Mouse (Mus musculus) inflammation-experienced regulatory T-cells, adult 6 months (primary cell): ENCODE data around the gene Ttll7. TPM values are rescaled to one million over a fixed set of nuclear protein-coding genes. Genes with fewer than 3 reads are reported as not detected.

Experiments used
- ATAC-seq: one replicate; pipeline ENCODE4 v1.8.0; 2017
- polyA plus RNA-seq, 3 experiments: library from polyadenylated mRNA; unstranded; fragments of 100-300 nt; shearing (Covaris generic); gene quantifications; one replicate each; pipeline ENCODE4 v1.2.1; 2017

Ttll7 gene
- not detected for polyA plus RNA-seq

DNA sequence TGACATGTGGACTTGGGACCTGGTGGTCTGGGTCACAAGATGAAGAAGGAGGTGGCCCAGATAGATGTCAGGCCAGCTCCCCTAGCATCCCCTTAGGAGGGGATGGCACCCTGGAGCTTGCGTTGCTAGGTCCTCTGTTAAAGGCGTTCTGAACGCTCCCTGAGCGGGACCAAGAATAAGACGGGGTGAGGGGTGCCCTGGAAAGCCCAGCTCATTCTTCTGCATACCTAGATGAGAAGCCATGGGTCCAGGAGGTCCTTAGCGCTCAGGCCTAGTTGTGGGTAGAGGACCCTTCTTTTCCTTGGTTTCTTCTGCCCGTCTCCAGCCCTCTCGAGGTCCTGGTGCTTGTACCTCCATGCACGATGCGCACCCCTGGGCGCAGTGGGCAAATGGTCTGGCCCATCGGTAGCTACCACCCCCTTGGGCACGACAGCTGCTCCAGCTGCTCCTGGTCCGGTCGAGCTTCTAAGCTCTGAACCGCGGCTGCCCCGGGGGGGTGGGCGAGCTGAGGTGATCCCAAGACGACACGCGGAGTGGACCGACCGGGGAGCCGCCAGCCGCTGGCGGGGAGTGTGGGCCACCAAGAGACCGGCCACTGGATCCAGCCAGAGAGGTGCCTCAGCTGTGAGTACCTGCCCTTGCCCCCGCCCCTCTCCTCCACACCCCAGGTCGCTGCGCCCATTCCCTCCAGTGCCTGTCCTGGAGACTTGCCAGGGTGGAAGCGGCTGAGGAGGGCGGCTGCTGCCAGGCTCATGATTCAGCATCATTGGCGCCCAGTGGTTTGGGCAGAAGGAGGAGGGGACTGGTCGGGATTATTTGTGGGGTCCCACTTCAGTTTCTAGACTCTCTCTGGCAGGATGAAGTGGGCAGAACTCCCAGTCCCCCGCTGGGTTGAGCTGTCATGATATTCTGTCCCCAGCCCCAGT, at the start of gene Ttll7:
Gene Ttll7, plus strand, starts transcription at position 402 of the 926 bp plus-strand sequence.
- no peak for ATAC-seq

- ATAC-seq, result peak; percentile 29
Observed at GRCm38 (mm10) chr3:146812041-146812878, 39.9 kb upstream of the Ttll7 start.

GRCm38 (mm10) chr3:146812901-146813393, 39.2 kb upstream of the Ttll7 start, which contains the start of gene Prkacb:
Prkacb (minus strand) TSS chr3:146812990.
- peak; percentile 88 for ATAC-seq

DNA sequence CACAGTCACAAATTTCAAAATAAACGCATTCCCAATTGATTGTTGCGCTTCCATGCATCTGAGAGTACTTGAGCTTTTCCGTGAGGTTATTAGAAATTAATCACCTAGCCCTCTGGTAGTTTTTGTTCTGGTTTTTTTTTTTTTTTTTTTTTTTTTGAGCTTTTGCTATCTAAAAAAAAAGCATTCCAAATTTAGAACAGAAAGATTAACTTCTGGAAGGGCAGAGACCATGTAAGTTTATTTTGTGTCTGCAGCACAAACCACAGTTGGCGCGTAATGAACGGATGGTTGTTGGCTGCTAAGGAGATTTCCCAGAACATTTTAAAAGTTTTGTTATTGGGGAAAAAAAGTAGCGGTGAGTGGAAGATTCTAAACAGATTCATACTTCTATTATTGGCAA, 38.5 kb upstream of the Ttll7 start:
- no peak for ATAC-seq

DNA sequence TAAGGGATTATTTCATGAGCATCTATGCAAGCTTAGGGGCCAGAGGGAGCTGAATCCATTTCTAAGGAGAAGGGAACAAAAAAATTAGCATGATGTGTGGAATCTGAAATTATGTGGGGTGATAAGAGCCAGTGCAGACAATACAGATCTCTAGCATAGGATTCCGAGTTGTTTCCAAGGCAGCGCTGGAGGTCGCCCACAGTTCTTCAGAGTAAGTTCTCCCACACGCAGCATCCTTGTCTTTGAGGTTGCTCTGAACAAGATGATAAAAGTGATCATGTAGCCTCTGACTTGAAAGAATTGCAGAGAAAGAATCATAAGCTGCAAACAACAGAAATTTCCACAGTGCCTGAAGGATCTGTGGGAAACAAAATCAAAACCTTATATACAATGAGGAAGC, 31.4 kb upstream of the Ttll7 start:
- ATAC-seq, result no peak

- no peak for ATAC-seq
Observed at GRCm38 (mm10) chr3:146842766-146843165, 9.4 kb upstream of the Ttll7 start.

DNA sequence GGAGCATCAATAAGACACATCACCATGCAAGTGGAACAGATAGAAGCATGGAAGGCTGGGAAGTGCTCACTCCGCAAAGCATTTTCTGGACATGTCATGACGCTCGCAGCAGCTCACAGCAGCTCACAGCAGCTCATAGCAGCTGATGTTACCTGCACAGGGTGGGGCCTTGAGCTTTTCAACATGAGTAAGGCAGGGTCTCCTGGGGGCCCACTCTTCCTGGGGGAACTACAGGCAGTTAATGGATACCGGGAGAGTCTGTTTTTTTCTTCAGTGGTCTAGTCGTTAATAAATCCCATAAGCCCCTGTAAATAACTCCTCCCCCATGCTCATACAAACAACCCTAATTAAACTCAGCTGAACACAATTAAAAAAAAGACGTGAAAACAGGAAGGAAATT, 8.7 kb upstream of the Ttll7 start:
- no peak for ATAC-seq

GRCm38 (mm10) chr3:146846237-146846636, 5.9 kb upstream of the Ttll7 start:
- ATAC-seq, result no peak

DNA sequence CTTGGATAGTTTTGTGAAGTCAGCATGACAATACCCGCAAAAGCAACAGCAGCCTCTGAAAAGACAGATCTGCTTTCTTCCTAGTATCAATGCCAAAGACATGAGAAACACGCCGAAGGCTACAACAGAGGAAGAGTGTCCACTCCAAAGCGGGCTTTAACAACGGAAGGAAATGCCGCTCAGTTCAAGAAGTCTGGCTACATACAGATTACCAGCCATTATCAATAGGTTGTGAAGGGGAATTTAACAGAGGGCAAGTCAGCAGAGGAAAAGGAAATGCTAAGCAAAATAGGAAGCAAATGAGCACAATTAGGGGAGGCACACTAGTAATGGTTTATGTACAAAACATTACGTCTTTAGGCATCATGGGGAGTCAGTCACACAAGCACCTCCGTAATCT, 4.1 kb upstream of the Ttll7 start:
- no peak for ATAC-seq

DNA sequence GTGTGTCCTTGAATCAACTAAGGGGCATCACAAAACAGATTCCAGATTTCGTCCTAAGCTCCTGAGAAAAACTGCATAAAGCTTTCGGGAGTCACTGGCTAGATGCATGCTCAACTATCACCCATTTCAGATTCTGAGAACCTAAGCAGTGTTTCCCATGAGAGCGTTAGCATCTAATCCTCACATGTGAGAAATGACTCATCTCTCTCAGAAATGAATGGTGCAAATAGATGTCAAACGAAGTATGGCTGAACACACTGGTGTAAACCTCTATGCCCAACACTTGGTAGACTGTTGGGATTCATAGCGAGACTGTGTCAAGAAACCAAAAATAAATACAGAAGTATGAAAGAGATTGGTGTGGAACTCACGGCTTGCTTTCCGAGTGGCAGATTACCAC, 2.8 kb upstream of the Ttll7 start:
- ATAC-seq, result no peak

GRCm38 (mm10) chr3:146854473-146855087, 2.4 kb downstream of the Ttll7 start:
- no peak for ATAC-seq

DNA sequence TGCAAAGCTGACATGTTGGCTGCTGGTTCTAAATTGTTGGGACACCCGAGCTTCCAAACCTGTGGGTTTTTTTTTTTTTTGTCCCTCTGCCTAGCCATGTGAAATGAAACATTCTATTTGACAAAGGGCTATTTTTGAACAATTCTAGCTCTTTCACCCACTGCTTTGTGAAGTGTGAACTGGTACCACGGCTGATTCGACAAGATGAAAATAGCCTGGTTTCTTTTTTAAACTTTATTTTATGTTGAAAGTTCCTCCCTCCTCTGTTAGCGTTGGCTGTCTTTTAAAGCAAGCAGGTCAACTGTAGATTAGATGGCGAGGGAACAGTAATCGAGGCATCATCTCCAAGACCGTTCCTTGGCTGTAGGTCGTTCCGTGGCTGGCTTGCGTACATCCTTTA, 5.2 kb downstream of the Ttll7 start:
- no peak for ATAC-seq

- ATAC-seq, result no peak
Observed at GRCm38 (mm10) chr3:146860308-146860707, 8.1 kb downstream of the Ttll7 start.

- no peak for ATAC-seq
Observed at GRCm38 (mm10) chr3:146866563-146866962, 14.4 kb downstream of the Ttll7 start.

- no peak for ATAC-seq
Observed at GRCm38 (mm10) chr3:146871954-146872353, 19.8 kb downstream of the Ttll7 start.

DNA sequence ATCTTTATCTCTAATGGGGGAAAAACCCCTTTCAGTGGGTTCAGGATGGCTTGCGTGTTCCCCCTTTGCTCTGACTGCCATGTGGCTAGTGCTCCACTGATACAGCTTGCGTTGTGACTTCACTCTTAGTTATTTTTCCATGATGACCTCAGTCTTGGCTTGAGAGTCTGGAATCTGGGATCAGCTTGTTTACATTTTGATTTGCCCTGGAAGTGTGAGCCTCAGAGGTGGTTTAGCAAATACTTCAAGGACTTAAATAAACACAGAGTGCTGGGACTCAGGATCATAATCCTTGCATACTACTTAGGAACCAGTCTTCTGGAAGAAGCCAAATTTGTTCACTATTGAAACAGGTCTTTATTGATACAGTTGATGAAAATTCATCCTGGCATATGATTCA, 23.8 kb downstream of the Ttll7 start:
- no peak for ATAC-seq

DNA sequence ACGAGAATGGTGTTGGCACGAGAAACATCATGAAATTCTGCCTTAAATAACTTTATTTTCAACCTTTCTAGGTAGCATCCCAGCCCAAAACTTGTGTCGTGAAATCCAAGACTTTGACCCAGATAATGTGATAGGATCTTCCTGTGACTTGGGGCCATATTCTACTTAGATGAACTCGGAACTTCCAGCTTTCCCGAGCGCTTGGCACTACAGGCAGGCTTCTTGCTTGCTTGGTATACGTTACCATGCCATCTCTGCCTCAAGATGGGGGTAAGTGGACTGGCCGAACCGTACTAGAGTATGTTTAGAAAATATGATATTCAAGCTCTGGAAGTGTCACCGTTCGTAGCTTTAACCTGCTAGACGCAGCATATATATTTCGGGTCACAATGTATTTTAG, 41.8 kb downstream of the Ttll7 start:
- no peak for ATAC-seq

GRCm38 (mm10) chr3:146896581-146896980, 44.4 kb downstream of the Ttll7 start:
- no peak for ATAC-seq

- no peak for ATAC-seq
Observed at GRCm38 (mm10) chr3:146900094-146900493, 47.9 kb downstream of the Ttll7 start.

- no peak for ATAC-seq
Observed at GRCm38 (mm10) chr3:146901729-146902128, 49.6 kb downstream of the Ttll7 start.

- no peak for ATAC-seq
Observed at GRCm38 (mm10) chr3:146905606-146906005, 53.4 kb downstream of the Ttll7 start.

- ATAC-seq, result no peak
Observed at GRCm38 (mm10) chr3:146908922-146909321, 56.8 kb downstream of the Ttll7 start.

- no peak for ATAC-seq
Observed at GRCm38 (mm10) chr3:146913107-146913506, 60.9 kb downstream of the Ttll7 start.
